Comparison of ENCODE assay signal across 11 mouse cellular contexts in genomic region chr2:156844715-156845114, GRCm38 (mm10). TPM values are rescaled to one million over a fixed set of nuclear protein-coding genes. Genes with fewer than 3 reads are reported as not detected.
DNase-seq lines count a peak whose midpoint lies in the region; ATAC-seq and TF ChIP-seq lines count a peak whose summit lies in the region.
"Had no signal": no experiment of that assay in that cellular context is flagged by ENCODE, and none has a peak within 500 bp of the region (broad histone marks: within the 10 kb centered on the region; RNA-seq: fewer than 3 reads in every experiment).

No protein-coding gene starts in this region.

- 0 out of 2 replicates have a peak overlapping the region, but pooled peaks have one; percentile 24 for H3K27ac ChIP-seq in heart, embryonic 13.5 days (replicated peaks)
- no peak overlapping the region for H3K27ac ChIP-seq in heart, adult 2 months
- H3K27ac ChIP-seq in neural tube, embryonic 11.5 days (ENCODE audit: low read depth, low read length) = peak overlapping the region; percentile 53; the same call in 1 of the 2 replicates
- H3K27ac ChIP-seq in hindbrain, postnatal 0 days = no peak overlapping the region

- H3K27me3 ChIP-seq in heart, embryonic 13.5 days (replicated peaks) = no peaks in the 10 kb centered on the region
- no peaks in the 10 kb centered on the region for H3K27me3 ChIP-seq in heart, adult 2 months (ENCODE audit: control insufficient read depth, insufficient read depth, low read length)
- H3K27me3 ChIP-seq in neural tube, embryonic 11.5 days (ENCODE audit: control insufficient read depth, insufficient read depth, low read length) = no peaks in the 10 kb centered on the region
- H3K27me3 ChIP-seq in hindbrain, postnatal 0 days (ENCODE audit: insufficient read depth, low read length) = no peaks in the 10 kb centered on the region

- ATAC-seq in heart, embryonic 13.5 days (ENCODE audit: extremely low read depth, insufficient number of reproducible peaks, low FRiP score, low TSS enrichment) = no peak
- no peak for ATAC-seq in neural tube, embryonic 11.5 days (ENCODE audit: insufficient read depth, low FRiP score, low TSS enrichment)
- ATAC-seq in hindbrain, postnatal 0 days = no peak; the same call in 1 of the 2 replicates

- H3K4me1 ChIP-seq in heart, embryonic 13.5 days = peaks cover 47% of the 10 kb centered on the region
- peaks cover 3% of the 10 kb centered on the region; the same call in 1 of the 2 replicates for H3K4me1 ChIP-seq in heart, adult 2 months (ENCODE audit: control insufficient read depth, insufficient read depth, low read length)
- peaks cover 26% of the 10 kb centered on the region for H3K4me1 ChIP-seq in neural tube, embryonic 11.5 days (ENCODE audit: control insufficient read depth, insufficient read depth, low read length)
- H3K4me1 ChIP-seq in hindbrain, postnatal 0 days (ENCODE audit: insufficient read depth, low read length) = peaks cover 18% of the 10 kb centered on the region; the same call in 1 of the 2 replicates

- TF ChIP-seq CTCF in heart, adult 2 months (IDR thresholded peaks at IDR 0.05) = no peak
- TF ChIP-seq CTCF in hindbrain, postnatal 0 days (IDR thresholded peaks at IDR 0.05; ENCODE audit: low read depth) = no peak

- WGBS in heart, embryonic 13.5 days = 54% methylated on average over 10 of the region's 10 CpGs
- 58% methylated on average over 10 of the region's 10 CpGs for WGBS in heart, adult 2 months
- WGBS in neural tube, embryonic 11.5 days = 50% methylated on average over 10 of the region's 10 CpGs
- WGBS in hindbrain, postnatal 0 days = 33% methylated on average over 10 of the region's 10 CpGs

- H3K4me2 ChIP-seq in heart, embryonic 13.5 days = no peak overlapping the region
- H3K4me2 ChIP-seq in neural tube, embryonic 11.5 days (ENCODE audit: low read depth) = no peak overlapping the region
- no peak overlapping the region for H3K4me2 ChIP-seq in hindbrain, postnatal 0 days (ENCODE audit: low read depth, low read length)

- H3K4me3 ChIP-seq in heart, embryonic 13.5 days = no peak overlapping the region
- H3K4me3 ChIP-seq in heart, adult 2 months = no peak overlapping the region
- H3K4me3 ChIP-seq in neural tube, embryonic 11.5 days (ENCODE audit: low read depth, low read length) = no peak overlapping the region
- H3K4me3 ChIP-seq in hindbrain, postnatal 0 days (ENCODE audit: low read length) = no peak overlapping the region

- peak overlapping the region; percentile 42 for H3K9ac ChIP-seq in heart, embryonic 13.5 days
- no peak overlapping the region for H3K9ac ChIP-seq in heart, adult 2 months (ENCODE audit: low read depth, low read length)
- H3K9ac ChIP-seq in neural tube, embryonic 11.5 days (ENCODE audit: low read length) = no peak overlapping the region
- no peak overlapping the region for H3K9ac ChIP-seq in hindbrain, postnatal 0 days (replicated peaks; ENCODE audit: low read length)

- intact Hi-C loops in heart, adult 2 months (cut with DNase I) = loop anchor here (10.0 kb wide), 1 partner anchor 300 kb away; the partner anchor contains the start of gene Aar2

- DNase-seq in heart, adult 2 months = no peak
- DNase-seq in neural tube, embryonic 11.5 days (ENCODE audit: low spot score) = no peak
- no peak for DNase-seq in neural tube, embryonic 10.5 days (ENCODE audit: extremely low spot score, low spot score)
- DNase-seq in hindbrain, postnatal 0 days (ENCODE audit: low spot score) = peak; percentile 21
- no peak for DNase-seq in frontal cortex, postnatal 36 days (ENCODE audit: low spot score in 2 of 2)
- DNase-seq in right cerebral cortex, postnatal 14 days = no peak
- DNase-seq in left cerebral cortex, adult 9 months (ENCODE audit: low spot score in 2 of 2) = no peak
- DNase-seq: gastrocnemius, postnatal 14 days; heart, postnatal 14 days; kidney, postnatal 14 days had no signal

- H3K79me2 ChIP-seq in heart, adult 2 months (replicated peaks; ENCODE audit: control insufficient read depth, insufficient read depth, low read length) = no peaks in the 10 kb centered on the region

- peaks cover 54% of the 10 kb centered on the region for H3K36me3 ChIP-seq in heart, embryonic 13.5 days
- no peaks in the 10 kb centered on the region for H3K36me3 ChIP-seq in heart, adult 2 months (ENCODE audit: control insufficient read depth, insufficient read depth, low read length)
- peaks cover 6% of the 10 kb centered on the region for H3K36me3 ChIP-seq in neural tube, embryonic 11.5 days (ENCODE audit: control insufficient read depth, insufficient read depth, low read length)
- no peaks in the 10 kb centered on the region for H3K36me3 ChIP-seq in hindbrain, postnatal 0 days (ENCODE audit: insufficient read depth, low read length)

- TF ChIP-seq EP300 in heart, adult 2 months (IDR thresholded peaks at IDR 0.05; ENCODE audit: insufficient read depth, low read depth, low read length) = no peak

- TF ChIP-seq POLR2A in heart, adult 2 months (IDR thresholded peaks at IDR 0.05; ENCODE audit: insufficient read depth, low read depth, low read length) = no peak

- H3K9me3 ChIP-seq in heart, embryonic 13.5 days = no peaks in the 10 kb centered on the region
- no peaks in the 10 kb centered on the region for H3K9me3 ChIP-seq in neural tube, embryonic 11.5 days (ENCODE audit: control insufficient read depth, low read length)
- no peaks in the 10 kb centered on the region for H3K9me3 ChIP-seq in hindbrain, postnatal 0 days (ENCODE audit: low read length)

RNA-seq across cellular contexts. Expression of gene Tgif2, which starts 4.9 kb away (rescaled TPM):
- 35.5 and 35.9 TPM in 2 replicates for polyA plus RNA-seq in heart, embryonic 13.5 days (2015; fragmentation: Nextera tagmentation; extraction: Ambion mirVana)
- under 1 TPM; 0.63 to 0.66 TPM for total RNA-seq in heart, adult 2 months (2021)
- 0.76 and 1.2 TPM in 2 replicates for polyA plus RNA-seq in heart, adult 2 months (2012; rRNA removed)
- polyA plus RNA-seq in neural tube, embryonic 11.5 days (2014; fragmentation: Nextera tagmentation; extraction: Ambion mirVana) = 85.1 and 92.7 TPM in 2 replicates
- 18.2 and 26.6 TPM in 2 replicates for total RNA-seq in hindbrain, postnatal 0 days (2014; rRNA removed)
- 12.6 and 14.4 TPM in 2 replicates for polyA plus RNA-seq in hindbrain, postnatal 0 days (2015; fragmentation: Nextera tagmentation; extraction: Ambion mirVana)

RNA-seq across cellular contexts. Expression of gene 4930518I15Rik, which starts 13.0 kb away (rescaled TPM):
- 4.1 and 5.3 TPM in 2 replicates for polyA plus RNA-seq in heart, embryonic 13.5 days (2015; fragmentation: Nextera tagmentation; extraction: Ambion mirVana)
- under 1 TPM; 0.55 to 0.84 TPM for total RNA-seq in heart, adult 2 months (2021)
- 0.59 and 1.7 TPM in 2 replicates for polyA plus RNA-seq in heart, adult 2 months (2012; rRNA removed)
- 4.9 and 5.6 TPM in 2 replicates for polyA plus RNA-seq in neural tube, embryonic 11.5 days (2014; fragmentation: Nextera tagmentation; extraction: Ambion mirVana)
- total RNA-seq in hindbrain, postnatal 0 days (2014; rRNA removed) = 1.7 and 4.4 TPM in 2 replicates
- polyA plus RNA-seq in hindbrain, postnatal 0 days (2015; fragmentation: Nextera tagmentation; extraction: Ambion mirVana) = 3.6 and 3.8 TPM in 2 replicates

RNA-seq across cellular contexts. Expression of gene Rab5if, which starts 18.2 kb away (rescaled TPM):
- 163 and 172 TPM in 2 replicates for polyA plus RNA-seq in heart, embryonic 13.5 days (2015; fragmentation: Nextera tagmentation; extraction: Ambion mirVana)
- 100 to 1,000 TPM; 104 to 116 TPM for total RNA-seq in heart, adult 2 months (2021)
- 64.4 and 119 TPM in 2 replicates for polyA plus RNA-seq in heart, adult 2 months (2012; rRNA removed)
- polyA plus RNA-seq in neural tube, embryonic 11.5 days (2014; fragmentation: Nextera tagmentation; extraction: Ambion mirVana) = 172 and 183 TPM in 2 replicates
- total RNA-seq in hindbrain, postnatal 0 days (2014; rRNA removed) = 131 and 135 TPM in 2 replicates
- polyA plus RNA-seq in hindbrain, postnatal 0 days (2015; fragmentation: Nextera tagmentation; extraction: Ambion mirVana) = 158 and 160 TPM in 2 replicates

RNA-seq across cellular contexts. Expression of gene Sla2, which starts 42.3 kb away (rescaled TPM):
- polyA plus RNA-seq in heart, embryonic 13.5 days (2015; fragmentation: Nextera tagmentation; extraction: Ambion mirVana) = 0.28 and 0.37 TPM in 2 replicates
- not detected for total RNA-seq in heart, adult 2 months (2021)
- 0.33 TPM in 1 of 2 replicates, not detected in the other for polyA plus RNA-seq in heart, adult 2 months (2012; rRNA removed)
- 0.44 and 0.74 TPM in 2 replicates for polyA plus RNA-seq in neural tube, embryonic 11.5 days (2014; fragmentation: Nextera tagmentation; extraction: Ambion mirVana)
- 0.68 TPM in 1 of 2 replicates, not detected in the other for total RNA-seq in hindbrain, postnatal 0 days (2014; rRNA removed)
- polyA plus RNA-seq in hindbrain, postnatal 0 days (2015; fragmentation: Nextera tagmentation; extraction: Ambion mirVana) = 0.13 and 0.15 TPM in 2 replicates
- total RNA-seq: gastrocnemius, postnatal 14 days had no signal

Comparison
In these comparisons a context has a peak if more than half of its experiments do, and no peak if none do; other contexts are left out.
1. H3K27ac ChIP-seq: peak in heart, embryonic 13.5 days (single experiment) and neural tube, embryonic 11.5 days (single experiment); none in heart, adult 2 months (single experiment) and hindbrain, postnatal 0 days (single experiment).